Mouse (Mus musculus): ENCODE results near the gene Krtap4-2.
"Not testable (repeated sequence)": the region's sequence is repeated elsewhere in the genome, so short reads cannot be mapped to it uniquely, and the experiment has no call there.

DNA sequence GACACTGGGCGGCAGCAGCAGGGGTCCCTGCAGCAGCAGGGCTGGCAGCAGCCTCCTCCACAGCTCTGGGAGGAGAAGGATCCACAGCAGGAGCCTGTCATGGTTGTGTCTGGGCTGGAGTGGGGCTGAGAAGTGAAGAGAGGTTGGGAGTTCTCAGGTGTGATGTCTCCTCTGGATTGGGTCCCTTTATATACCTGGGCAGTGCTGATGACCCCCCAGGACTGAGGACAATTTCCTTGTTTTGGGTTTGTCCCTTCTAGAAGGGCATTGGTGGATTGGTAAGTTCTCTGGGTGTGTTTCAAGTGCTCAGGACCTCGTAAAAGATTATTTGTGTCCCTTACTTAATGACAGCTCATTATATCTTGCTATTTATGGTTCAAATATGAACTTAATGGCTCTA, 24.8 kb downstream of the Krtap4-2 start, which contains the start of gene Gm11937:
- not testable (repeated sequence) for TF ChIP-seq POLR2A (IDR thresholded peaks at IDR 0.05; ENCODE audit: control insufficient read depth, extremely low read depth, insufficient read depth, low read length, poor library complexity); CTCF (IDR thresholded peaks at IDR 0.05; ENCODE audit: borderline replicate concordance, control insufficient read depth, extremely low read depth, insufficient read depth, low read length, poor library complexity)
